Mouse (Mus musculus): Measurements from ENCODE around the gene Dpyd.

The Dpyd gene

GRCm38 (mm10) chr3:118676052-118676777 lies 114.3 kb downstream of the Dpyd start:
- in situ Hi-C loops (cut with MboI) = no loop called here

GRCm38 (mm10) chr3:118680803-118681202 lies 118.9 kb downstream of the Dpyd start:
- in situ Hi-C loops (cut with MboI) = no loop called here

- in situ Hi-C loops (cut with MboI) = no loop called here
Observed at GRCm38 (mm10) chr3:118750269-118750668, 188.3 kb downstream of the Dpyd start.

- in situ Hi-C loops (cut with MboI) = no loop called here
Observed at GRCm38 (mm10) chr3:118753623-118754022, 191.7 kb downstream of the Dpyd start.

GRCm38 (mm10) chr3:118756099-118756498 lies 194.2 kb downstream of the Dpyd start:
- in situ Hi-C loops (cut with MboI) = no loop called here

DNA sequence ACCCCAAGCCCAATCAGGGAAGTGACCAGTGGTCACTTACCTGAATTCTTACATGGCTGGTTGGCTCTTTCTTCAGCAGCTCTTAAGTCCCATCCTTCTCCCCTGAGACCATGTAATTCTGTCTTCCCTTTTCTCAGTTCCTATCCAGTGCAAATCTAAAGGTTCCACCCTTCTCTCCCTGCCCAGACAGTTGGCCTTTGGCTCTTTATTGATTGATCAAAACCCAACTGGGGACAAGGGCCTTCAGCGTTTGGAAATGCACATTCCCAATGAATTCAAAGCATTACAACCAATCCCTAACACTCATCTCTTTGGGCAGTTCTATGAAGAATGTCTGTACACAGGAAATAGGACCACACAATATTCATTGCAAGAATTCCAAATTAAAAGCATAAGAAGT lies 251.0 kb downstream of the Dpyd start:
- in situ Hi-C loops (cut with MboI) = no loop called here

DNA sequence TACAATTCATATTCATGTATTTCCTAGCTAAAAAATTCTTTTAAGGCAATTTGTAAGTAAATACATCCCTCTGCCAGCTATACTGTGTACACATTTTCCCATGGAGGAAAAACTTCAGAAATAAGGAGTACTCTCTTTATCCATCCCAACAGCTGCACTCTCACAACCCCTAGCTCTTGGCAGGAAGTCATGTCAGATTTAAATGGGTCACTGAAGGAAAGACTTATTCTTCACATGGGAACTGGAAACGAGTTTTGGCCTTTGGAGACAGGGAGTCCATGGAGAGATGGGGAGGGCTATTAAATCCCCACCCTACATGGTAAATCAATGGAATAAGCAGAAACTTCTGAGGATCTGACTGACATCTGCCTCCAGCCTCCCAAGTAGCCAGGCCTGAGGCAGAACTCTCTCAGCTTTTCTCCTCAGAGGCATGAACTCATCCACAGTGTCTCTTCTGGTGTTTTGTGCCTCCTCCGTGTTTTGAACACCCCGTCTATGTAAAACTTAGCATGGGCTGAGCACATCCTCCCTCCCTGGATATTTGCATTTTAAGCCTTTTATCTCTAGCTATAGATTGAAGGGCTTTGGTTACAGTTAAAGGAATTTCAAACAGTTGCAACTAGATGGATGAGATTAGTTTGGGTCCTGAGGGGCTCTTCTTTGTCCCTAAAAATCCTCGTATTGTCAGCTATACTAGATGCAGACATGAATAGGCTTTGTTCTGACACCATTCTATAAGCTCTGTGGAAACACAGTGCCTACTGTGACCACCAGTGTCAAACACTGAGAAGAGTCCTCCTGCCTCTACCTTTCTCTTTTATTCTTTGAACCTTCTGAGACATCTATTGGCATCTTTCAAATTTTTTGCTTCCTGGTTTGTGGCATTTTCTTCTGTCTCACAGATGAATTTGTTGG lies 288.9 kb downstream of the Dpyd start:
- in situ Hi-C loops (cut with MboI) = no loop called here

GRCm38 (mm10) chr3:118852711-118853110 lies 290.8 kb downstream of the Dpyd start:
- in situ Hi-C loops (cut with MboI) = no loop called here

DNA sequence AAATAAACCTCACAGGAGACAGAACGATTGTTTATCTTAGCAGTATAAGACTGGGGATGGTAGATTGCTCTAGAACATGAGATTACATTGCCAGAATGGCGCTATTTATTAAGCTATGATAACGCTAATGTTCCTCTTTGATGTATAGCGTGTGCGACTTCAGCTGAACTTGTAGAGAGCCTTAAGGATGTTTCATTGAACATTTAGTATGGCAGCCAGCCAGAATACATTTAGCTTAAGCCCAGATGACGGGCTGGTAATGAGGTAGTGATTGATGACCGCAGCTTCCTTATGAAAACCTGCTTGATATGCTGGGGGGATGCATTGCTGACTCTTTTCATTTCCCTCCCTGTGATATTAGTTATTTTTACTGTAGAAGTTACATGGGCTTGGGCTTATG lies 293.5 kb downstream of the Dpyd start:
- in situ Hi-C loops (cut with MboI) = no loop called here

GRCm38 (mm10) chr3:118869113-118870107 lies 307.5 kb downstream of the Dpyd start:
- in situ Hi-C loops (cut with MboI) = no loop called here

- in situ Hi-C loops (cut with MboI) = no loop called here
Observed at GRCm38 (mm10) chr3:118875871-118876270, 313.9 kb downstream of the Dpyd start.

DNA sequence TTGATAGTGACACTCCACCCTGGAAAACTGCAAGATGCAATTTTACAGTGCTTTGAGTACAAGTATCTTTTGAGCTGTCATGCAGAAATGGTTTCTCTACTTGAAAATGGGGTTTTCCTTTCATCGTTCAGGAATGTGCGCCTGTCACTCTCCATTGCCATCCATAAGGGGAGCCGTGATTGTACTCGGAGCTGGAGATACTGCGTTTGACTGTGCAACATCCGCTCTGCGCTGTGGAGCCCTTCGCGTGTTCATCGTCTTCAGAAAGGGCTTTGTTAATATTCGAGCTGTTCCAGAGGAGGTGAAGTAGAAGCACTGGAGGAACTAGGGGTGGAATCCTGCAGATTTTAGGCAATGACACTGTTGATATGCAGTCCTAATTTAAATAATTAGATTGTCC lies 337.1 kb downstream of the Dpyd start:
- in situ Hi-C loops (cut with MboI) = no loop called here

DNA sequence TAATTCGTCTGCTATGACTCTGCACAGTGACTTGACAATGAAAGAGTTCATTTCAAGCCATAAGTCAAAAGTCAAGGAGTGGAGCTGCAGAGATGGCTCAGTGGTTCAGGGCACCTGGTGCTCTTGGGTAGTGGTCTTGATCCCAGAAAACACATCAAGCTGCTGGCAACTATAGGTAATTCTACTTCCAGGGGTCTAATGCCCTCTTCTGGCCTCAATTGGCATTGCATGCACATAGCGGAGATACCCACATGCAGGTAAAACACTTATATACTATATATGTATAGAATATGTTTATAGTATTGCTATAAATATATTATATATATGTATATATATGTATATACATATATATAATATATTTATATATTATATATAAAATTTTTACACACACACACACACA lies 429.4 kb downstream of the Dpyd start:
- in situ Hi-C loops (cut with MboI) = no loop called here

DNA sequence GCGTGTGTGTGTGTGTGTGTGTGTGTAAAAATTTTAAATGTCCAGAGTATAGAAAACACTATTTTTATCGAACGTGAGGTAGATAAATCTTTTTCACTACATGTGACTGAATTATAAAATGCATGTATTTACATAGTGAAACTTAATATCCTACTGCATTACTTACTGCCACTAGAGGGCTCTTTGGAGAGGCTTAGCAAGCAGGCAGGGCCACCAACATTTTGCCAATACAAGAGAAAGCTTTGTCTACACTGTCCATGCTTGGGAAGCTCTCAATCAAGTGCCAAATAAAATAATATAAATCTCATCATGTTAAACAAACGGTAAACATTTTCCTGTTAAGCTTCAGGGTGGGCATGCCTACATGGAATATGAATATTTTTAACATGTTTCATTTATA lies 429.9 kb downstream of the Dpyd start:
- in situ Hi-C loops (cut with MboI) = no loop called here

GRCm38 (mm10) chr3:119021255-119021654 lies 459.3 kb downstream of the Dpyd start:
- in situ Hi-C loops (cut with MboI) = no loop called here

DNA sequence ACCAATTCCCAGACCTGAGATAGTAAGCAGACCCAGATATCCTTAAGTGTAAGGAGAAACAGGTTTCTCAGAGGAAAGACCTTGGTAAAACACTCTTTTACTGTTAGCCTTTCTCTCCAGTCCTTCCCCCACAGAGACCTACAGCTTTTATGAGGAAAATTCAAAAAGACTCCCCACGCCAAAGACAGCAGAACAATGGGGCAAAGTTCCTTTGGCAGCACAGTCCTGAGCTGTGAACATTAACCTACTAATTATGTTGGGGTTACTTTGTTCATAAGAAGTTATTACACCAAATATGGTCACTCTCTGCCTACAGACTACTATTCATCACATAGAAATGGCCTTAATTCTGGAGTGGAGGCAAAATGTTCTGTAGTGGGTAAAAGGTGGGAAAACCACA lies 480.7 kb downstream of the Dpyd start:
- in situ Hi-C loops (cut with MboI) = no loop called here

- in situ Hi-C loops (cut with MboI) = no loop called here
Observed at GRCm38 (mm10) chr3:119056144-119056543, 494.2 kb downstream of the Dpyd start.

GRCm38 (mm10) chr3:119063214-119063613 lies 501.3 kb downstream of the Dpyd start:
- in situ Hi-C loops (cut with MboI) = no loop called here

DNA sequence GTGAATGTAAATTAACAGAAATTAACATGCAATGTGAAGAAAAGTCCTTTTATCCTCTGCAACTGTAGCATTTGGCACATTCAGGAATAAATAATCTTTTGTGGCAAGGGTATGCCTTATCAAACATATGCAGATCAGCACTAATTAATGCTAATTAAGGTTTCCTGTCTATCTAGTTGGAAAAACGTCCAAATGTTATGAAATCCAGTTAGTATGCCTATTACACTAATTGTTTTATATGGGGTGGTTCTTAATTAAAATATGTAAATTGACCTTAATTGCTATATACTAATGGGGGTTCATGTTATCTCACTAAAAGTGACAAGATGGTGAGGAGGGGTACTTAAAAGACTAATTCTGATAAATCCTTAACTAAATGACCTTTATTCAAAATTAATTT lies 501.7 kb downstream of the Dpyd start:
- in situ Hi-C loops (cut with MboI) = no loop called here

GRCm38 (mm10) chr3:119064746-119065145 lies 502.8 kb downstream of the Dpyd start:
- in situ Hi-C loops (cut with MboI) = no loop called here

DNA sequence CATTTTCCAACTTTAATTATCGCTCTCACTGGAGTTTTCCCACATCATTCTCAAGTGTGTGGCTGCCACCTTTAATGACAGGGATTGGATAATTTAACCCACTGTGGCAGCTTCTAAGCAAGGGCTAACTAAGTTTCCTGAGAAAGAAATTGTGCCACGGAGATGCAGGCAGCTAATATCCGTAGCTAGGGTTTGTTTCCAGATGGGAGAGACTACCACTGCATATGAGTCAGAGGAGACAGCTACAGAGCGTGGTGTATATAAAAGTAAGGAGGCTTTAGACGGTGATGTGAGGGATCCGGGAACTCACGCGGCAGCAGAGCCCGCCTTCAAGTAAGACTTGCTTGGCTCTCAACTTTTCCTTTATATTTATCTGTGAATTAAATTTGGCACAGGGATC lies 505.3 kb downstream of the Dpyd start:
- in situ Hi-C loops (cut with MboI) = no loop called here

DNA sequence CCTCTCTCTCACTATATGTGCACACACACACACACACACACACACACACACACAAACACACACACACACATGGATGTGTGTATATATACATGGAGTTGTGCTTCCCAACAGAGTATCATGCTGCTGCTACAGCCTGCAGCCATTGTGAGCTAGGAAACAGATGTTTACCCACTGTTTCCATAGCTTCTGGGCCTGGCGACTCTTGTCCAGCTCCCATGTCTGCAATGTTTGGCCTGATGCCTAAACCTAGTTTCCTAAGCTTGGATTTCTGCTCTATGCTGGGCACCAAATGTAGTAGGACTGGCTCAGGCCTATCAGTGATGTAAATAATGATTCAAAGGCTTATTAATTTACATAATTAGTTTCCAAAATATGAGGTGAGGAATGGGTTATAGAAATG lies 524.7 kb downstream of the Dpyd start:
- in situ Hi-C loops (cut with MboI) = no loop called here

Data from mature B cell (primary cell).